Mouse (Mus musculus) CH12F3 (cell line): ENCODE data around the gene Btbd35f9.
"Not testable (repeated sequence)": the region's sequence is repeated elsewhere in the genome, so short reads cannot be mapped to it uniquely, and the experiment has no call there.

Source experiments
- in situ Hi-C: fragments of 300-500 bp; cut with MboI; formaldehyde crosslinking; loops from 2 replicates; pipeline ENCODE4 v1.14.3; 2020; ENCODE audit warnings: low sequenced_read_pairs

Gene Btbd35f9

DNA sequence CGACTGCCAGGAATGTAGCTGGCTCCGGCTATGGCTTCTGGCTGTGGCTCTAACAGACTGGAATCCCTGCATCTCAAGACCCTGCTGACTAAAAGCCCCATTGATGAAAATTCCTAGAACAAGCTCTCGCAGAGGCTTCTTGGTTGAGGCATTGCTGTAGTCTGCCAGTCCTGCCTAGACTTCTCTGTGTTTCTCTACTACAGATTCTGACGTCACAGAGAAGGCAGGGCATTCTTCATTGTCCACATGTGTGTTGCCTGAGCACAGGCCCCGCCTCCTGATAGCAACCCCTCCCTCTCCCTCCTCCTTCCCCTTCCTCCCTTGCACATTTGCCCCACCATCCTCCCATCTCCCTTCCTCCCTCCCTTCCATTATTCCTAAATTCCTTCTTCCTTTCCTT is at the start of gene Btbd35f9:
Gene Btbd35f9 (minus strand): TSS at position 101 of the 400 bp plus-strand sequence.
- in situ Hi-C loops = not testable (repeated sequence)
